ENCODE assay signal across 25 mouse cellular contexts in the genomic region with DNA sequence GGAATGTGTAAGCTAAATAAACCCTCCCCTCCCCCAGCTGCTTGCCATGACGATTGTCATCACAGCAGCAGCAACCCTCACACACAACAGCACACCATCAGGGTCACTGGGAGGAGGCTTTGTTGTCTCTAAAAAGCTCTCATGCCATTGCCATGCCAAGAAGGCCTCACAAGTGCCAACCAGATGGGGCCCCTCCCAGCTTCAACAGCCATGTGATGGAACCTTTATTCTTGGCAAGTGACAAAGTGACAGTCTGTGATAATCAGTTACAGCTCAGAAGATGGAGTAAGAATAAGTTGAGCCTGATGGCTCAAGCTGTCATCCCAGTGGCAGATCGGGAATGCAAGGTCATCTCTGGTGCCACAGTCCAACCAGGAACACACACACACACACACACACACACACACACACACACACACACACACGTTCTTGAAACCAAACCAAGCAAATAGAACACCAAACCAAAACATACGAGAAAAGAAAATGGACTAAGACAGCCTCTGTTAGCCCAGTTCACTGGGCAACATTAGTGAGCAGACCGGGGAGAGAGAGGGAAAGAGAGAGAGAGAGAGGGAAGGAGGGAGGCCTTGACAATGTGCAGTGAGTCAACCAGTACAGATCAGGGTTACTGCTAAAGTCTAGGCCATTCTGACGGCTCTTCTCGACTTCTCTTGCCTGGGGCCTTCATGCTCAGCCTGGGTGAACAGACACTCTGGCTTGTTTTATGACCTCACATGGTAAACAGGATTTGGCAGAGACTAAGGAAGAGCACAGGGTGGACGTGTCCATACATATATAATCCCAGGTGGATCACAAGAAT. TPM values are rescaled to one million over a fixed set of nuclear protein-coding genes. Genes with fewer than 3 reads are reported as not detected.
DNase-seq lines count a peak whose midpoint lies in the region; ATAC-seq and TF ChIP-seq lines count a peak whose summit lies in the region.
"Had no signal": no experiment of that assay in that cellular context is flagged by ENCODE, and none has a peak within 500 bp of the region (broad histone marks: within the 10 kb centered on the region; RNA-seq: fewer than 3 reads in every experiment).

No protein-coding gene starts in this region.

- H3K27ac ChIP-seq in heart, postnatal 0 days (ENCODE audit: low read depth) = peak overlapping the region; percentile 53; the same call in 1 of the 2 replicates
- H3K27ac ChIP-seq in midbrain, postnatal 0 days (ENCODE audit: low read depth, low read length) = no peak overlapping the region
- H3K27ac ChIP-seq in midbrain, embryonic 10.5 days (replicated peaks) = no peak overlapping the region
- H3K27ac ChIP-seq in hindbrain, embryonic 11.5 days (ENCODE audit: low read depth, low read length) = no peak overlapping the region
- H3K27ac ChIP-seq: hindbrain, embryonic 13.5 days; kidney, postnatal 0 days; neural tube, embryonic 15.5 days had no signal

- no peak for TF ChIP-seq CTCF in heart, postnatal 0 days (IDR thresholded peaks at IDR 0.05; ENCODE audit: low read depth)
- TF ChIP-seq CTCF in midbrain, postnatal 0 days (IDR thresholded peaks at IDR 0.05) = no peak

- H3K36me3 ChIP-seq in heart, postnatal 0 days (replicated peaks; ENCODE audit: control insufficient read depth, insufficient read depth, low read length) = peaks cover 15% of the 10 kb centered on the region
- H3K36me3 ChIP-seq in midbrain, postnatal 0 days (ENCODE audit: insufficient read depth, low read length) = no peaks in the 10 kb centered on the region
- peaks cover 38% of the 10 kb centered on the region for H3K36me3 ChIP-seq in midbrain, embryonic 10.5 days
- no peaks in the 10 kb centered on the region for H3K36me3 ChIP-seq in hindbrain, embryonic 11.5 days (ENCODE audit: control insufficient read depth, insufficient read depth, low read length)

- H3K9ac ChIP-seq in heart, postnatal 0 days (replicated peaks; ENCODE audit: low read depth, low read length) = no peak overlapping the region
- no peak overlapping the region for H3K9ac ChIP-seq in midbrain, postnatal 0 days (replicated peaks; ENCODE audit: low read length, poor library complexity, severe bottlenecking)
- no peak overlapping the region for H3K9ac ChIP-seq in hindbrain, embryonic 11.5 days (ENCODE audit: low read depth, low read length)
- H3K9ac ChIP-seq: heart, embryonic 12.5 days; hindbrain, embryonic 13.5 days; neural tube, embryonic 15.5 days had no signal

- 69% methylated on average over 8 of the region's 8 CpGs for WGBS in heart, postnatal 0 days
- WGBS in midbrain, postnatal 0 days = 85% methylated on average over 8 of the region's 8 CpGs
- WGBS in midbrain, embryonic 10.5 days = 80% methylated on average over 8 of the region's 8 CpGs
- WGBS in hindbrain, embryonic 11.5 days = 76% methylated on average over 8 of the region's 8 CpGs

- no peaks in the 10 kb centered on the region; the same call in 1 of the 2 replicates for H3K4me1 ChIP-seq in heart, postnatal 0 days (ENCODE audit: control insufficient read depth, insufficient read depth)
- H3K4me1 ChIP-seq in midbrain, postnatal 0 days (ENCODE audit: insufficient read depth, low read length) = no peaks in the 10 kb centered on the region
- H3K4me1 ChIP-seq in midbrain, embryonic 10.5 days = peaks cover 9% of the 10 kb centered on the region
- no peaks in the 10 kb centered on the region; the same call in 1 of the 2 replicates for H3K4me1 ChIP-seq in hindbrain, embryonic 11.5 days (replicated peaks; ENCODE audit: control insufficient read depth, insufficient read depth, low read length)

- H3K4me2 ChIP-seq in heart, postnatal 0 days (ENCODE audit: low read depth, low read length) = no peak overlapping the region
- no peak overlapping the region for H3K4me2 ChIP-seq in midbrain, postnatal 0 days (ENCODE audit: low read depth, low read length, poor library complexity, severe bottlenecking)
- H3K4me2 ChIP-seq in hindbrain, embryonic 11.5 days (replicated peaks; ENCODE audit: low read depth, low read length) = no peak overlapping the region
- H3K4me2 ChIP-seq: heart, embryonic 12.5 days; hindbrain, embryonic 13.5 days; liver, embryonic 11.5 days; midbrain, embryonic 11.5 days; neural tube, embryonic 15.5 days had no signal

- ATAC-seq in heart, postnatal 0 days (ENCODE audit: insufficient read depth, low read depth) = no peak
- no peak for ATAC-seq in midbrain, postnatal 0 days (ENCODE audit: low FRiP score)
- ATAC-seq in hindbrain, embryonic 11.5 days (ENCODE audit: low FRiP score) = no peak
- ATAC-seq: forebrain, embryonic 16.5 days had no signal

- H3K4me3 ChIP-seq in heart, postnatal 0 days (ENCODE audit: low read depth, low read length) = no peak overlapping the region
- H3K4me3 ChIP-seq in midbrain, postnatal 0 days (ENCODE audit: low read depth, low read length) = no peak overlapping the region
- H3K4me3 ChIP-seq in midbrain, embryonic 10.5 days = no peak overlapping the region
- H3K4me3 ChIP-seq in hindbrain, embryonic 11.5 days (ENCODE audit: low read depth, low read length) = no peak overlapping the region
- H3K4me3 ChIP-seq: heart, embryonic 12.5 days; hindbrain, embryonic 13.5 days; neural tube, embryonic 15.5 days had no signal

- no peak for TF ChIP-seq EP300 in heart, postnatal 0 days (IDR thresholded peaks at IDR 0.05; ENCODE audit: low read depth)

- peak; percentile 77 to 90 for DNase-seq in adrenal gland, adult (ENCODE audit: inconsistent age in 2 of 2, low spot score in 1 of 2)
- no peak for DNase-seq in adrenal gland, postnatal 10 days
- no peak for DNase-seq in heart, postnatal 0 days (ENCODE audit: low spot score)
- DNase-seq in heart, adult 11 months = no peak
- peak; percentile 50 for DNase-seq in midbrain, postnatal 0 days (ENCODE audit: low spot score)
- DNase-seq in midbrain, embryonic 10.5 days (ENCODE audit: low spot score) = no peak
- no peak for DNase-seq in adipocyte (ENCODE audit: low spot score)
- no peak for DNase-seq in hindbrain, embryonic 11.5 days (ENCODE audit: low spot score)
- DNase-seq: cerebellum, adult 11 months; embryo, embryonic 11 days; gastrocnemius, postnatal 10 days; heart, postnatal 14 days; kidney, adult 2 months; lung, adult 18-20 months; thymus, adult 2 months; thymus, postnatal 4 days had no signal

- H3K9me3 ChIP-seq in heart, postnatal 0 days (replicated peaks; ENCODE audit: control insufficient read depth, low read length) = no peaks in the 10 kb centered on the region
- H3K9me3 ChIP-seq in midbrain, postnatal 0 days (ENCODE audit: low read length) = no peaks in the 10 kb centered on the region
- H3K9me3 ChIP-seq in midbrain, embryonic 10.5 days (replicated peaks) = no peaks in the 10 kb centered on the region
- no peaks in the 10 kb centered on the region for H3K9me3 ChIP-seq in hindbrain, embryonic 11.5 days (ENCODE audit: control insufficient read depth, low read length)
- H3K9me3 ChIP-seq: heart, embryonic 12.5 days; hindbrain, embryonic 13.5 days; neural tube, embryonic 15.5 days had no signal

- no peaks in the 10 kb centered on the region for H3K27me3 ChIP-seq in heart, postnatal 0 days (ENCODE audit: control insufficient read depth, insufficient read depth, low read length)
- no peaks in the 10 kb centered on the region for H3K27me3 ChIP-seq in midbrain, postnatal 0 days (ENCODE audit: insufficient read depth, low read length)
- H3K27me3 ChIP-seq in midbrain, embryonic 10.5 days (ENCODE audit: low read depth, poor library complexity, severe bottlenecking) = peaks cover 27% of the 10 kb centered on the region
- H3K27me3 ChIP-seq in hindbrain, embryonic 11.5 days (ENCODE audit: control insufficient read depth, insufficient read depth, low read length) = peaks cover 2% of the 10 kb centered on the region; the same call in 1 of the 2 replicates

RNA-seq across cellular contexts. Expression of a gene that starts 3.9 kb away (rescaled TPM):
- total RNA-seq in adrenal gland, postnatal 10 days (2021) = 10 to 100 TPM in 1 of 2 experiments, 1 to 10 TPM in 1; 9.7 to 18.1 TPM
- total RNA-seq in heart, postnatal 0 days (2014; rRNA removed; ENCODE audit: low replicate concordance) = 8.1 and 23.3 TPM in 2 replicates
- polyA plus RNA-seq in heart, postnatal 0 days (2015; fragmentation: Nextera tagmentation; extraction: Ambion mirVana) = 1.8 and 2.0 TPM in 2 replicates
- total RNA-seq in midbrain, postnatal 0 days (2014; rRNA removed) = 3.4 and 7.8 TPM in 2 replicates
- 1.3 and 1.7 TPM in 2 replicates for polyA plus RNA-seq in midbrain, postnatal 0 days (2015; fragmentation: Nextera tagmentation; extraction: Ambion mirVana)
- polyA plus RNA-seq in midbrain, embryonic 10.5 days (2016; fragmentation: Nextera tagmentation; extraction: Ambion mirVana) = 1.1 and 1.4 TPM in 2 replicates
- polyA plus RNA-seq in hindbrain, embryonic 11.5 days (2014; fragmentation: Nextera tagmentation; extraction: Ambion mirVana) = 1.5 and 1.6 TPM in 2 replicates

RNA-seq across cellular contexts. Expression of a gene that starts 4.1 kb away (rescaled TPM):
- not detected for total RNA-seq in adrenal gland, postnatal 10 days (2021)
- 0.19 and 0.23 TPM in 2 replicates for total RNA-seq in heart, postnatal 0 days (2014; rRNA removed; ENCODE audit: low replicate concordance)
- polyA plus RNA-seq in heart, postnatal 0 days (2015; fragmentation: Nextera tagmentation; extraction: Ambion mirVana) = 0.29 and 0.78 TPM in 2 replicates
- total RNA-seq in midbrain, postnatal 0 days (2014; rRNA removed) = 2.0 TPM in 1 of 2 replicates, not detected in the other
- 0.39 TPM in 1 of 2 replicates, not detected in the other for polyA plus RNA-seq in midbrain, postnatal 0 days (2015; fragmentation: Nextera tagmentation; extraction: Ambion mirVana)
- 0.11 and 0.19 TPM in 2 replicates for polyA plus RNA-seq in midbrain, embryonic 10.5 days (2016; fragmentation: Nextera tagmentation; extraction: Ambion mirVana)
- 0.47 TPM in 1 of 2 replicates, not detected in the other for polyA plus RNA-seq in hindbrain, embryonic 11.5 days (2014; fragmentation: Nextera tagmentation; extraction: Ambion mirVana)
- total RNA-seq: gastrocnemius, postnatal 10 days; layer of hippocampus, postnatal 10 days had no signal
- polyA plus RNA-seq: forebrain, embryonic 16.5 days; stomach, embryonic 16.5 days had no signal

RNA-seq across cellular contexts. Expression of a gene that starts 11.6 kb away (rescaled TPM):
- total RNA-seq in adrenal gland, postnatal 10 days (2021) = 1,000 to 10,000 TPM; 1,643 to 1,697 TPM
- total RNA-seq in heart, postnatal 0 days (2014; rRNA removed; ENCODE audit: low replicate concordance) = 1,443 and 1,972 TPM in 2 replicates
- polyA plus RNA-seq in heart, postnatal 0 days (2015; fragmentation: Nextera tagmentation; extraction: Ambion mirVana) = 780 and 809 TPM in 2 replicates
- total RNA-seq in midbrain, postnatal 0 days (2014; rRNA removed) = 1,048 and 1,621 TPM in 2 replicates
- polyA plus RNA-seq in midbrain, postnatal 0 days (2015; fragmentation: Nextera tagmentation; extraction: Ambion mirVana) = 667 and 701 TPM in 2 replicates
- polyA plus RNA-seq in midbrain, embryonic 10.5 days (2016; fragmentation: Nextera tagmentation; extraction: Ambion mirVana) = 1,083 and 1,243 TPM in 2 replicates
- 1,145 and 1,168 TPM in 2 replicates for polyA plus RNA-seq in hindbrain, embryonic 11.5 days (2014; fragmentation: Nextera tagmentation; extraction: Ambion mirVana)

RNA-seq across cellular contexts. Expression of a gene that starts 14.0 kb away (rescaled TPM):
- 10 to 100 TPM; 59.0 to 68.5 TPM for total RNA-seq in adrenal gland, postnatal 10 days (2021)
- 142 and 152 TPM in 2 replicates for total RNA-seq in heart, postnatal 0 days (2014; rRNA removed; ENCODE audit: low replicate concordance)
- 56.3 and 60.0 TPM in 2 replicates for polyA plus RNA-seq in heart, postnatal 0 days (2015; fragmentation: Nextera tagmentation; extraction: Ambion mirVana)
- 104 and 124 TPM in 2 replicates for total RNA-seq in midbrain, postnatal 0 days (2014; rRNA removed)
- 77.1 and 81.6 TPM in 2 replicates for polyA plus RNA-seq in midbrain, postnatal 0 days (2015; fragmentation: Nextera tagmentation; extraction: Ambion mirVana)
- polyA plus RNA-seq in midbrain, embryonic 10.5 days (2016; fragmentation: Nextera tagmentation; extraction: Ambion mirVana) = 108 and 111 TPM in 2 replicates
- 105 TPM in 2 replicates for polyA plus RNA-seq in hindbrain, embryonic 11.5 days (2014; fragmentation: Nextera tagmentation; extraction: Ambion mirVana)

RNA-seq across cellular contexts. Expression of a gene that starts 14.3 kb away (rescaled TPM):
- total RNA-seq in adrenal gland, postnatal 10 days (2021) = 10 to 100 TPM; 50.6 to 68.2 TPM
- total RNA-seq in heart, postnatal 0 days (2014; rRNA removed; ENCODE audit: low replicate concordance) = 29.2 and 40.1 TPM in 2 replicates
- polyA plus RNA-seq in heart, postnatal 0 days (2015; fragmentation: Nextera tagmentation; extraction: Ambion mirVana) = 18.2 and 22.8 TPM in 2 replicates
- total RNA-seq in midbrain, postnatal 0 days (2014; rRNA removed) = 18.9 and 22.0 TPM in 2 replicates
- 12.9 and 15.2 TPM in 2 replicates for polyA plus RNA-seq in midbrain, postnatal 0 days (2015; fragmentation: Nextera tagmentation; extraction: Ambion mirVana)
- 45.7 and 51.2 TPM in 2 replicates for polyA plus RNA-seq in midbrain, embryonic 10.5 days (2016; fragmentation: Nextera tagmentation; extraction: Ambion mirVana)
- polyA plus RNA-seq in hindbrain, embryonic 11.5 days (2014; fragmentation: Nextera tagmentation; extraction: Ambion mirVana) = 20.8 and 28.6 TPM in 2 replicates

Comparison
In these comparisons a context has a peak if more than half of its experiments do, and no peak if none do; other contexts are left out.
1. DNase-seq: peak in adrenal gland, adult (2 of 2) and midbrain, postnatal 0 days (single experiment); none in adrenal gland, postnatal 10 days (single experiment), heart, postnatal 0 days (single experiment), heart, adult 11 months (single experiment), midbrain, embryonic 10.5 days (single experiment), adipocyte (single experiment) and hindbrain, embryonic 11.5 days (single experiment).